Mouse (Mus musculus): ENCODE results near the gene Rab1b.

Rab1b gene

DNA sequence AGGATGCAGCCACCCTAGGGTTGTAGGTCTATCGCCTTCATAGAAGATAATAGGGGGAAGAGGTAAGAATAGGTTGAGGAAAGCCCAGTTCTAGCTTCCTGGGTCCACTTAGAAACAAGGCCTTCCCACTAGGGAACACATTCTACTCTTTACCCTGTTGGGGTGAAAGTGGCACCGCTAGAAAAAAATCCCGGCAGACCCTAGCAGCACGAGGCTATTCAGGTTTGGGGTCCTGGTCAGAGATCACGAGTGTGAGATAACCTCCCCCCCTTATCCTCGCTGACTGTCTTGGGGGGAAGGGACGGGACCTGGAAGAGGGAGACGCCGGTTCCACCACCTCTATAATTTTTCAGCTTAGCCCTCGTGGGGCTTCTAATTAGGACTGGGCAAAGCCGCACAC is 35.8 kb downstream of the Rab1b start:
- DNase-seq, result no peak

DNA sequence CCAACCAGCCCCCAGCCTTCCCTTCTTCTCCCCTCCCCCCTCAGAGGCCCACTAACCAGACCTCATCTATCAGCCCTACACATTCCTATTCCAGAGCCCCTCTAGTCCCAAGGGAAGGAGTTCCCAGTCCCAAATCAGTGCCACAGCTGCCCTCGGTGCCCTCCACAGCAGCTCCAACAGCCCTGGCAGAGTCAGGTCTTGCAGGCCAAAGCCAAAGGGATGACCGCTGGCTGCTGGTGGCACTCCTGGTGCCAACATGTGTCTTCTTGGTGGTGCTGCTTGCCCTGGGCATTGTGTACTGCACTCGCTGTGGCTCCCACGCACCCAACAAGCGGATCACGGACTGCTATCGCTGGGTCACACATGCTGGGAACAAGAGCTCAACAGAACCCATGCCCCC is 36.9 kb downstream of the Rab1b start:
- DNase-seq, result no peak

DNA sequence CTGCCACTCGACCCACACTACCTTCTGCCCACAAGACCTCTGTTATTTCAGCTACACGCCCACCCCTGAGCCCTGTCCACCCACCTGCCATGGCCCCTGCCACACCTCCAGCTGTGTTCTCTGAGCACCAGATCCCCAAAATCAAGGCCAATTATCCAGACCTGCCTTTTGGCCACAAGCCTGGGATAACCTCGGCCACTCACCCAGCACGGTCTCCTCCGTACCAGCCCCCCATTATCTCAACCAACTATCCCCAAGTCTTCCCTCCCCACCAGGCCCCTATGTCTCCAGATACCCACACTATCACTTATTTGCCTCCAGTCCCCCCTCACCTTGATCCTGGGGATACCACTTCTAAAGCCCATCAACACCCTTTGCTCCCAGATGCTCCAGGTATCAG is 37.4 kb downstream of the Rab1b start:
- no peak for DNase-seq

DNA sequence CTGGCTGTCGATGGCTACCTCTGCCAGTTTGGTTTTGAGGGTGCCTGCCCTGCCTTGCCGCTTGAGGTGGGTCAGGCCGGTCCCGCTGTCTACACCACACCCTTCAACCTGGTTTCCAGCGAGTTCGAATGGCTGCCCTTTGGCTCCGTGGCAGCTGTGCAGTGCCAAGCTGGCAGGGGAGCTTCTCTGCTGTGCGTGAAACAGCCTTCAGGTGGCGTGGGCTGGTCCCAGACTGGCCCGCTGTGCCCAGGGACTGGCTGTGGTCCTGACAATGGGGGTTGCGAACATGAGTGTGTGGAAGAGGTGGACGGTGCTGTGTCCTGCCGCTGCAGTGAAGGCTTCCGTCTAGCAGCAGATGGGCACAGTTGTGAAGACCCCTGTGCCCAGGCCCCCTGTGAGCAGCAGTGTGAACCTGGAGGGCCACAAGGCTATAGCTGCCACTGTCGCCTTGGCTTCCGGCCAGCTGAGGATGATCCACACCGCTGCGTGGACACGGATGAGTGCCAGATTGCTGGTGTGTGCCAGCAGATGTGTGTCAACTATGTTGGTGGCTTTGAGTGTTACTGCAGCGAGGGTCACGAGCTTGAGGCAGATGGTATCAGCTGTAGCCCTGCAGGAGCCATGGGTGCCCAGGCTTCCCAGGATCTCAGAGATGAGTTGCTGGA is 38.2 kb downstream of the Rab1b start:
- no peak for DNase-seq

DNA sequence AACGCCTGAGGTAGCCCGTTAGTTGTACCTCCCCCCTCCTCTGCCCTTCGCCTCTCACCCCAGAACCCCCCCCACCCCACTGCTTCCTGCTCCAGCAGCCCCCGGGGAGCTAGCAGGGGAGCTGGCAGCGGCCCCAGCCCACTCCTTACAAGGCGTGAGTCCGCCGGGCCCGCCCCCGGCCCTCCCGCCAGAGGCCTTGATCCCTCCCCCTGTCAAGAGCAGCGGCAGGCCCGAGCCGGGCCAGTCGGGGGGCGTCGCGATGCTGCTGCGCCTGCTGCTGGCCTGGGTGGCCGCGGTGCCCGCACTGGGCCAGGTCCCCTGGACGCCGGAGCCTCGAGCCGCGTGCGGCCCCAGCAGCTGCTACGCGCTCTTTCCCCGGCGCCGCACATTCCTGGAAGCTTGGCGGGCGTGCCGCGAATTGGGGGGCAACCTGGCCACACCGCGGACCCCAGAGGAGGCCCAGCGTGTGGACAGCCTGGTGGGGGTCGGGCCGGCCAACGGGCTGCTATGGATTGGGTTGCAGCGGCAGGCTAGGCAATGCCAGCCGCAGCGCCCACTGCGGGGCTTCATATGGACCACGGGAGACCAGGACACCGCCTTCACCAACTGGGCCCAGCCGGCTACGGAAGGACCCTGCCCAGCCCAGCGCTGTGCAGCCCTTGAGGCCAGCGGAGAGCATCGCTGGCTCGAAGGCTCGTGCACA is 38.9 kb downstream of the Rab1b start, which contains the start of gene Cd248:
TSS of gene Cd248 (plus strand) at position 212 of the 703 bp plus-strand sequence.
- DNase-seq, result no peak

- DNase-seq, result no peak
These were observed 39.7 kb downstream of the Rab1b start for GRCm38 (mm10) chr19:5067040-5067799.

GRCm38 (mm10) chr19:5065104-5065503 is 41.8 kb downstream of the Rab1b start:
- DNase-seq, result no peak

GRCm38 (mm10) chr19:5062446-5062845 is 44.4 kb downstream of the Rab1b start:
- DNase-seq, result no peak

DNA sequence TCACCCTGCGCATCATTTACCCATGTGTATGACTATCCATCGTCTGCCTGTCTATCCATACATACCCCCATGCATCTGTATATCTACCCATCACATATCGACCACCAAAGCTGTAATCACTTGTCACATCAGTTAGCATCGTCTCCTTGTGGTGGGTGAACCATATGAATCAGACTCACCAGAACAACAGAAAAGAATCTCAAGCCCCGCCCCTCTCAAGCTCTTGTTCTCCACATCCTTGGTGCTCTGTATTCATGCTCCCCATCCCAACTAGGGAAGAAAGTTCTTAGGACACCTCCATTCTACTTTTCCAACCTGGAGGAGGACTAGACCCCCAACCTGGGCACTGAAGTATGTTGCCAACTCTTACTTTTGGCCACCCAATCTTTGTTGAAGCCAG is 44.8 kb downstream of the Rab1b start:
- no peak for DNase-seq

DNA sequence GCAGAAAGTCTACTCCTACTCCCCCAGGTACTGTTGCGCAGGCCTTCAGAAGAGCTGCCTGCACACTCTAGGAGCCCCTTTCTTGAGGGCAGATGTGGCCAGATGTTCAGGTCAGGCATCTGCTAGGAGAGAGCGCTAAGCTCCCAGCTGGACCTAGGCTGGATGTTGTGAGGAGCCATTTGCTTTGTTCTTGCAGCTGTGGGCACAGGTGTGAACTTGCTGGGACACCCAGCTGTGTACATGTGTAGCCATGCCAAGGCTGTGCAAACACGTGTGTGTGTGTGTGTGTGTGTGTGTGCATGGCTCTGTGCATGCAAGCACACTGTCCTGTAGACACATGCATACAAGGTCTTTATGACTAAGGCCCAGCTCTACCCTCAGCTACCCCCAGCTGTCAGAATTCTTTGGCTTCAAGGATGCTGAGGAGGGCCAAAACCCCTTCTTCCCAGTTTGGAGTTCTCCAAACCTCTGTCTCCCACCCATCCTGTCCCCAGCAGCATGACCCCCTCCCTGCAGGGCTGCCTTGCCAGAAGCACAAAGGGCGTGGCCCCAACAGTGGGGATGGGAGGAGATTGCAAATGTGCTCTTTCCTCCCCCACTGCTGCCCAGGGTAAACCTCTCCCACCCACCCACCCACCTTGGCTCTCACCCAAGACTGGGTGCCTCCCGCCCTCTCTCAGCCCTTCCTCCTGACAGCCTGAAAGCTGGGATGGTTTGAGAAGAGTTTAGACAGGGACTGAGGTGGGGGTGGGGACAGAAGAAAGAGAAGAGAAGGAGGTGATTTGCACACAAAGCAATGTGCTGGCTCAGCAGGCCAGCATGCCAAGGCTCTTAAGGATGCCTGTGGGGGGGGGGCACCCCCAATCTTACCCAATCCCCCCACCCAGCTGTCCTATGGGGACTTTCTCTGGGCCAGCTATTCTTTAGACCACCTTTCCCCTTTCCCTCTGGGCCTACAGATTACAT is 46.2 kb downstream of the Rab1b start:
- no peak for DNase-seq

GRCm38 (mm10) chr19:5058801-5059771 is 47.8 kb downstream of the Rab1b start:
- DNase-seq, result no peak

DNA sequence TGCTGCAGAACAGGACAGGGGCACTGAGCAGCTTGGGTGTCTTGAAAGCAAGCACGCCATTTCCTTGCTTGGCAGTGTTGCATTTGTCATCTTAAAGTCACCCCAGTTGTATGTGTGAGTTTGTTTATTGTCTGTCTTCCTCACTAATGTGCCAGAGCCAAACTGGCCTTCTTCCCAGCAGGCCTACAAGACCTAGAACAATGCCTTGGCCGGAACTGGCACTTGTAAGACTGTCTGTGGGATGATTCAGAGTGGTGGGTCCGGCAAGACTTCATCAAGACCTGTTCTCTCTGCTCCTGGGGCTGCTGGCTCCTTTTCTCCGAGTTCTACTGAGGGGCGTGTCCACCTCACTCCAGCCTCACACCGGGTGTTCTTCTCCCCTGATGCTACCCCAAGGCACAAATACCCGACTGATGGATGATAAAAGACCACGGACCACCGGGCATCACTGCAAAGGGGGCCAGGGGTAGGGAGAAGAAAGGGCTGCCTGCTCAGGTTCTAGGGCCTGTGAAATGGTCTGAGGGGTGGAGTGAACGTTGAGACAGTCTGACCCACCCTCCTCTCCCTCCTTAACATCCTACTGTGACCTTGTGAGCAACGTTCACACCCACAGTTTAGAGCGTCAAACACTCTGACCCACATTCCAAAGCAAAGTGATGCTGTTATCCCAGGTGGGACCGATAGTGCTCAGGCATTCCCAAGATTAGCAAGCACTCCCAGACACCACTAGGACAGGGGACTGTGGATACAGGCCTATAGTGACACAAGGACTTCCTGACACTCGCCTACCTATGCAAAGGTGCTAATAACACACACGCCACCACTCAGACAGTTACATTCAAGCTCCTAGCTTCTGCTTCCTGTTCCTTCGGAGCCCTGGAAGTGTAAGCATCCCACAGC is 48.7 kb downstream of the Rab1b start:
- no peak for DNase-seq

GRCm38 (mm10) chr19:5056251-5056650 is 50.6 kb downstream of the Rab1b start:
- DNase-seq, result peak; percentile 42

DNA sequence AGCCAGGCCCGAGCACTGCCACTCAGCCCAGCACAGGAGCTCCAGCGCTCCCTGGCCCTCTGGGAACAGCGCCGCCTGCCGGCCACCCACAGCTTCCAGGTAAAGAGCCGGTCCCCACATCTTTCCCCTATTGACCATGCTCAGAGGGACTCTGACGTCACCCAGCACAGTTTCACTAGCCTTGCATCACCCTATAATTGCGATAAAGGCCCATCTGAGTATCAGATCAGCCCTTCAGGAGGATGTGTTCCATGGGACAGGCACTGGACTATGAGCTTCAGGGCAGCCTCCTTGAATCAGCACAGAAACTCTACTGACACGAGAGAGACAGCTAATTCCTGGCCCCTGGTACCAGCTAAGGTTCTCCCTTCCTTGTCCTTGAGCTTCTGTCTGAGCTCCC is 53.0 kb downstream of the Rab1b start:
- DNase-seq, result peak; percentile 36

GRCm38 (mm10) chr19:5052853-5053252 is 54.0 kb downstream of the Rab1b start:
- DNase-seq, result no peak

- no peak for DNase-seq
These were observed 54.6 kb downstream of the Rab1b start for GRCm38 (mm10) chr19:5052166-5052822.

GRCm38 (mm10) chr19:5051515-5051914 is 55.4 kb downstream of the Rab1b start:
- no peak for DNase-seq

DNA sequence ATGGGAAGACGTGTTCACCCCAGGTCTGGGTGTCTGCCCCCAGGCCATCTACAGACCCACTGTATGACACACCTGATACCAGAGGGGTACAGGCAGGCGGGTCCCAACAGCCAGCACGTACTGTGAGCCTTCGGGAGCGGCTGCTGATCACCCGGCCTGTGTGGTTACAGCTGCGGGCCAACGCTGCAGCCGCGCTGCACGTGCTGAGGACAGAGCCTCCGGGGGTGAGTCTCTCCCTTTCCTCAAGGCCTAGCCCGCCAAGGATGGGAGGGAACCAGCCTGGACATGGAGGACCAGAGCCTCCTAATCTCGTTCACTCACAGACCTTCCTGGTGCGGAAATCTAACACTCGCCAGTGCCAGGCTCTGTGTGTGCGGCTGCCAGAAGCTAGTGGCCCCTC is 55.8 kb downstream of the Rab1b start:
- DNase-seq, result no peak

DNA sequence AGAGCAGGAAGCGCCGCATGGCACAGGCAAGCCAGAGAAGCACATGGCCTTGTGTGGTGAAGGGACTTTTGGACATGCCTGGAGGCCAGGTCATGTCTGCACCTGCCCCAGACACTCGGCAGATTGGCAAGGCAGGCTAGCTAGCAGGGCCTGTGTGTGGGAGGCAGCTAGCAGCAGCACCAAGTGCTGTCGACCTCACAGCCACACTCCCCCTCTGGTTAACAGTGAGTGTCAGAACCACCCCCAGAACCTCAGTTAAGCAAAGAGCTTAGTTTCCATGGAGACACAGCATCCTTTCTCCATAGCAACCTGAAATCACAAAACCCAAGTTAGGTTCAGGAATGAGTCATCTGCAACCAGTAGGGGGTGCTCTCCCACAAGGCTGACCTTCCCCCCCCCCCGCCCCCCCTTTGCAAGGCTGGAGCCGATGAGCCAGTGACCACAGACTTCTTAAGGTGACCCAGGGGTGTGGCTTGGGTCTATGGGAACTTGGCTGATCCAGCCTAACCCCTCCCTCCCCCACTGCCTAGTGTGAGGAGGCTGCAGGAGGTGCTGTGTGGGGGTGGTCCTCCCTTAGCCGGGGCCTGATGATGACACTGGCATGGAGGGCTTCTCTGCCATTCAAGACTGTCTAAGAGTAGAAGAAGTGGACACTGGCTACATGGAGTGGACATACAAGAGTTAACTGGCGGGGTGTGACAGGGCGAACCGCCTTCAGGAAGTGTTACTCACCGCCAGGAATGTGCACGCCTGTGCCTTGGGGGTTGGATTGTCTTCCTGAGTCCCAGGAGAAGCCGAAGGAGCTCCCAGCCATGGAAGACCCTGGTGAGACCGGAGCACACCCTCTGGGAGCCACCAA is 56.6 kb downstream of the Rab1b start, which contains the start of gene Rin1:
TSS of gene Rin1 (plus strand) at position 435 of the 859 bp plus-strand sequence.
- no peak for DNase-seq
